Mouse (Mus musculus): ENCODE data around the gene G430095P16Rik.

Gene G430095P16Rik

DNA sequence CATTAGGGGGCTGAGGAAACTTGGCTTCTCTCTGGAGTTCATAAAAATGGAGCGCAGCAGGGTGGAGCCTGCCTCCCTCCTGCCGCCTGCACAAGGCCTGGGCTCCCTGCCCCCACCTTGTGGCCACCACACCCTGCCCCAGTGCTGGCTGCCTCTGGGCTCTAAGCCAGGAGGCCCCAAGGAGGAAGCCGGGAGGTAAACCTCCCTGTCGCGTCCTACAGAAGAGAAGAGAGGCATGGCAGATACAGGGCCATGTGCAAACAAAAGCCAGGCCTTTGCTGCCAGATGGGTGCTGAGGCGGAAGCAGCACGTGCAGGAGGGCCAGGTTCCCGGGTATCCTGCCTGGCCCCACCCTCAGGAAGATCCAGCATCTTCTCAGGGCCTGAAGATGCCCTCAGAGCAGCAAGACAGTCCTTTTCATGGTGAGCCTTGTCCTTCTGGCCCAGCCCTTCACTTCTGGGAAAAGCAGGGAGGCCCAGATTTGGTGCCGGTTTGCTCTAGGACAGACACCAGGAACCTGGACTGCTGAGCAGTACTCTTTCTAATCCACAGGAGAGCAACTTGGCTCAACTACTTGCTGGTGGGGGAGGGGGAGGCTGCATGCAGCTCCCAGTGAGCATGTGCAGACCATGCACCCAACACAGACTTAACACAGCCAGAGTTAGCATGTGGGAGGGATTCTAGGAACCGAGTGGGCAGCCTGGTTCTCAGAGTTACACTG lies at the start of gene G430095P16Rik:
Gene G430095P16Rik (plus strand): TSS at position 158 of the 721 bp plus-strand sequence.
- peak; percentile 61 to 65 for DNase-seq

DNA sequence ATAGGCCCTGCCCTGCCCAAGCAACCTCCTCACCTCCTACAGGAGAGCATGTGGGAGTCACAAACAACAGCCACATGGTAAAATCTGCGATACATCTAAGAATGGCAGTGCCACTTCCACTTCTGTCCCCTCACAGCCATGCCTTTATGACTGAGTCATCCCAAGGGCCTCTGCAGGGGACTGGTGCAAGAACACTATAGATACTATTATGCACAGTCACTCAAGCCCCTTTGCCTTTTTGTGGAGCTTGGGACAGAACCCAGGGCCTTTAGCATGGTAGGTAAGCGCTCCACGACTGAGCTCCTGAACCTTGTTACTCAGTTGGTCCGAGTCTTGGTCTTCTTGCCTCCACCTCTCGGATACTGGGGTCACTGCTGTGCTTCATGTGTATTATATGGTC lies 45.5 kb upstream of the G430095P16Rik start:
- no peak for DNase-seq

DNA sequence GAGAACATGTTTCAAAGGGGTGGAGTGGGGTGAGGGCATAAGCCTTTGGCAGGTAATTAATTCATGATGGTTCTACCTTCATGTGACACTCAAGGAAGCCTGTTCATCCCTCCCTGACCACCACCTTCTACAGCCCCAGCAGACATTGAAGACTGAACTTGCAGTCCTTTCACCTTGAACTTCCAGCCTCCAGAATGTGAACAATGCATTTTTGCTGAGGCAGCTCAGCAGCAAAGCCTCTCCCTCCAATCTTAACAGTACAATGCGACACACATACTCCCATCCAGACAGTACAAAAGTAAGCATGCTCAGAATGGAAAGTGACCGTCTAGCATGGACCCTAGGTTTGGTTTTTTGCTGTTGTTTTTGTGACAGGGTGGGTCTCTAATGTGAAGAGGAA lies 41.3 kb upstream of the G430095P16Rik start:
- no peak for DNase-seq

DNA sequence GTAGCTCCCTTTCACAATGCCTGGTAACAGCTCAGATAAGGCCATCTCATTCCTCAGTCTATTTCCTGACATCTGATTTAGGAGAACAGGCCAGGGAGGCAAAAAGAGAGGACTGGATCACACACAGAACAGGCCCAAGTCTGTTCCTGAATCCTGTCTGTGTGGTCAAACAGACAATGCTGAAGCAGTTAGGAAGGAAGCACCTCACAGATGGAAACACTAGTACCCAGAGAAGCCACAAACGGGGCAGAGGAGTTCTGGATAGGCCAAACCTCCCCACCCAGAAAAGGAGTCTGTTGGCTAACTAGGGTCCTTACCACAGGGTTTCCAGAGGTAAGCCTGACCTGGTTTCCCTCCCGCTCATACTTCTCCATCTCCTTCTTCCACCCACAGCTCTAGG lies 40.5 kb upstream of the G430095P16Rik start:
- DNase-seq, result no peak

DNA sequence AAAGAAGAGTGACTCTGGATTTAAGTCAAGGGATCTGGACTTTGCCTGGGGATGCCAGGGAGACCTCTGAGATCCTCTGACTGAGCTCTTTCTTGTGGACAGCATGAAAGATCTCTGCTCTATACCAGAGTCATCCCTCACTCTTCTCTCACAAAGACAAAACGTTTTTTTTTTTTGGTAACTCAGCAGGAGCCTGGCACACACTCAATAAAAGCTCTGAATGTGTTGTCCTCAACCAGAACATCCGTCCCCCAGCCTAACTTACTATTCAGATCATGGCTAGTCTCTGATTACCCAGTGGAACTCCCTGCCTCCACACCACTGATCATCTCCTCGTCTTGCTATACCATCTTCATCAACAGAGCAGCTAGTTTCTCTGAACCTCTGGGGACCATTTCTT lies 38.3 kb upstream of the G430095P16Rik start:
- no peak for DNase-seq

DNA sequence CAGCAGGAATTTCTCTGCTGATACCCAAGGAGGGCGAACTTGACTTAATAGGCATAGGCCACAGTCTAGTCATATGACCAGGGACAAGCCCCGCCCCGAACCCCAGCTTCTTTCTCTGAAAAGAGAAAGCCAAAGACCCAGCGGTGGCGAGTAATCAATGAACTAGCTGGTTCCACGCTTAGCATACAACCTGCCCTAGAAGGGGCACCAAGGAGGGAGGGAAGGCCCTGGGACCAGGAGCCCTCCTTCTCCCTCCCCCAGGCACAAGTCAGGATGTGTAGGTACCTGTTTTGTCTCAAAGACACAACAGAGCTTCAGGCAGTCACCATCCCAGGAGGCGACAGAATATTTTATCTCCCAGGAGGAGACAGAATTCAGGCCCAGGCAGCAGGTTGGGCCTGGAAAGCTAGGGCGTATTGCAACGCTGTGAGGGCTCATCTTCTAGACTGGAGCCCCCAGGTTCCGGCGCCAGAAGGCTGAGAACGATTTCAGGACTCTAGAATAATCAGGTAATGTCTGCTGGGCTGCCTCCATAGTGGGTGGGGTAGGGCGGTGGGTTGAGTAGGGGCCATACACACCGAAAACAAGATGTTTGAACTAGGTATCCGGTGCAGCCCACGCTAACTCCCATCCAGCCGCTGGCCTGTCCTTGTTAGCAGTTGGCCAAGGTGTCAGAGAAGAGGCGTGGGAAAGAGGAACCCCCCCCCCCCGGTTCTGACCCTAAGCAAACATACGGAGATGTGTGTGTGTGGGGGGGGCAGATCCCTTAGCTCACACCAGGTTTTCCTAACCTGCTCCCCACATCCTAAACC lies 36.4 kb upstream of the G430095P16Rik start, which contains the start of gene Trmt1:
Gene Trmt1 (plus strand): TSS at position 117 of the 812 bp plus-strand sequence.
- DNase-seq, result peak in 1 of 2 experiments; percentile 50

DNA sequence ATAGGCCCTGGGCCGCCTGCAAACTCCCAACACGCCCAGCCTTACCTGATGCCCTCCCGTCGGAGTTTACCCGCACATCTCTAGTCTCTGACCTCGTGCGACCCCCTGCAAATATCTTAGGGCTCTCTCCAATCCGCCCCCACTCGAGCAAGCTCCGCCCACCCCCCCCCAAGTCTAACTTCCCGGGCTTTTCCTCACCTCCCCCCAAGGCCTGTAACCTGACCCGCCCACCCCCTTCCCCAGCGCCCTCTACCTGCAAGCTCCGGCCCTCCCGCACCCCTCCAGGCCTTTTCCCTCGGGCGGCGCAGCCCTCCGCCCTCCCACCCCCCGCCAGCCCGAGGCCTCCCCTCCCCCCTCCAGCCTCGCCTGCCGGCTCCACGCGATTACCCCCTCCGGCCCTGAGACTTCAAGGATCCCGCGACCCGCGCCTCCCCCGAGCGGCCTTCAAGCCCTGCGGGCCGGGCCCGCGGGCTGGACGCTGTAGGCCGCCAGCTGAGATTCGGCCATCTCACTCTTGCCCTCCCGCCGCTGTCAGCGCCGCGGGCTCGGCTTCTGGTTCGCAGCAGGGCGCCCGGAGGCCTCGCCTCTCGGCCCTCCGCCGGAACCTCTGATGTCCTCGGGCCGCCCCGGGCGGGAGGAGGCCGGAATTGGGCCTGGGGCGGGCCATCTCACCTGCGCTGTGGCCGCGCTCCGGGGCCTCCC lies 35.7 kb upstream of the G430095P16Rik start:
- no peak for DNase-seq

DNA sequence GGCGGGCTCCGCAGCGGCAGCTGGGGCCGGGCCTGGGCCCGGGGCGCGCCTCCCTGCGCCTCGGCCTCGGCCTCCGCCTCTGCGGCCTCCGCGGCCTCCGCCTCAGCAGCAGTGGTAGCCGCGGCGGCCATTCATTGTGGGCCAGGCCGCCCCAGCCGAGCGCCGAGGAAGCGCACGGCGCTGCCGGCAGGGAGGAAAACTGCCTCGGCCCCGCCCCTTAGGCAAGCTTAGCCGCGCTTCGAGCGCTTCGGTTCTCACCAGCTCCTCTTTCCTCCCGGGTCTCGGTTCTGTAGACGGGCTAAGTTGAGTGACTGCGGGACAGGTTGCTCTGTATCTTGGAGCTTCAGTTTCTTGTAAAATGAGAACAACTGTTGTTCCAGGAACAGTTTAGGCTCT lies 35.1 kb upstream of the G430095P16Rik start, which contains the start of gene Nacc1:
Gene Nacc1 (minus strand): TSS at position 158 of the 396 bp plus-strand sequence.
- DNase-seq, result peak; percentile 92 to 93

DNA sequence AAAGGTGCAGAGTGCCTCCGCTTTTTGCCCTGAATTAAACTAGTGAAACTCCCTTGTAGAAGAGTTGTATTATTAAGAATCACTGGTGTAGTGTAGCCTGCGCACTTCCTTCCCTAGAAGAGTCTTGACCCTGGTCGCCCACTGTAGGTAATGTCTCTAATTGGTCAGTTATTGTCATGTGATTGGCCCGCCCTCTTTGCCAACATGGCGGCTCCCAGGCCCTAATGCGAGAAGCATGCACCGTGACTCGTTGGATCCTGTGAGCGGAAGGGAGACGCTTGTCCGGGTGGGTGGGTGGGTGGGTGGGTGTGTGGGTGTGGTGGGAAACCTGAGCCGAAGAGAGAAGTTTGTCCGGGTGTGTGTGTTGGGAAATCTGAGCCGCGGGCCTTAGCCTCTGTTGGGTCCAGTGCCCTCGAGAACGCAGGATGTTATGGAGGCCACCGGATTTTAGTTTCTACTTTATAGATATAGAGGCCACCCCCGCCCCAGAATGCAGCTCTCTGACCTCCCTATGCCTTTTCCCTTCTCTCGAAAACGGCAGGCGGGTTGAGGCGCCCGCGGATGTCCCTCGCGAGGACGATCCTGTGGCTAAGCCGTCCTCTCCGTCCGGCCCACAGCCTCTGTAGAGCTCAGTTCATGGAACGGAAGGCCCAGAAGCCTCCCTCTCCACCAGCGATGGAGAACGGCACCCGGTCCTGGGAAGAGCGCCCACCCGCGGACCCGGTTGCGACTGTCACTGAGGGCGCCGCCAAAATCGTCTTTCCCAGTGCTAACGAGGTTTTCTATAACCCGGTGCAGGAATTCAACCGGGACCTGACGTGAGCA lies 33.5 kb upstream of the G430095P16Rik start:
- DNase-seq, result peak; percentile 93 to 95

DNA sequence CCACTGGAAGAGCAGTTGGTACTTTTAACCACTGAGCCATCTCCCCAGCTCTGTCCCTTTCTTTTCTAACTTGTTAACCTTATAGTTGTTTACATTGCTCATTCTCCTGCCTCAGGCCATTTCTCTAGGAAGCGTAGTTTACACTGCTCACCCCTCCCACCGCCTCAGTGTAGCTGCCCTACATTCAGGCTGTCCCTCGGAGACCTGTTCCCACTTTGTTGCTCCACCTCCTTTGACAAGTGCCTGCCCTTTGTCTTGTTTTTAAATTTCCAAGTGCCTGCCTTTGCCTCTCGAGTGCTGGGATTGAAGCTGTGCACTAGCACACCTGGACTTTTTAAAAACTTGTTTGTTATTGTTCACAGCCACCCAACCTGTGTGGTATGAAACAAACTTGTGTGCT lies 29.5 kb upstream of the G430095P16Rik start:
- DNase-seq, result no peak

DNA sequence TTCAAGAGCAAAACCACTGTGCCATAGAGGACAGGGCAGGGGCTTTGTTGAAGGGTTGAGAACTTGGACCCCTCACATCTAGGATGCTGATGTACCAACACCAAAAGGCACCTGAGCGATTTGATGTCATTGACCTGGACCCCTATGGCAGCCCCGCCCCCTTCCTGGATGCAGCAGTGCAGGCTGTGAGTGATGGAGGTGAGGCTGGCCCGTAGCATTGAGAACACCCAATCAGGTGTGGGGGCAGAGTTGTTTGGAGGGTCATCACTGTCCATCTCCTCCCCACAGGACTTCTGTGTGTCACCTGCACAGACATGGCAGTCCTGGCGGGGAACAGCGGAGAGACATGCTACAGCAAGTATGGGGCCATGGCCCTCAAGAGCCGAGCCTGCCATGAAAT lies 27.7 kb upstream of the G430095P16Rik start:
- DNase-seq, result no peak

DNA sequence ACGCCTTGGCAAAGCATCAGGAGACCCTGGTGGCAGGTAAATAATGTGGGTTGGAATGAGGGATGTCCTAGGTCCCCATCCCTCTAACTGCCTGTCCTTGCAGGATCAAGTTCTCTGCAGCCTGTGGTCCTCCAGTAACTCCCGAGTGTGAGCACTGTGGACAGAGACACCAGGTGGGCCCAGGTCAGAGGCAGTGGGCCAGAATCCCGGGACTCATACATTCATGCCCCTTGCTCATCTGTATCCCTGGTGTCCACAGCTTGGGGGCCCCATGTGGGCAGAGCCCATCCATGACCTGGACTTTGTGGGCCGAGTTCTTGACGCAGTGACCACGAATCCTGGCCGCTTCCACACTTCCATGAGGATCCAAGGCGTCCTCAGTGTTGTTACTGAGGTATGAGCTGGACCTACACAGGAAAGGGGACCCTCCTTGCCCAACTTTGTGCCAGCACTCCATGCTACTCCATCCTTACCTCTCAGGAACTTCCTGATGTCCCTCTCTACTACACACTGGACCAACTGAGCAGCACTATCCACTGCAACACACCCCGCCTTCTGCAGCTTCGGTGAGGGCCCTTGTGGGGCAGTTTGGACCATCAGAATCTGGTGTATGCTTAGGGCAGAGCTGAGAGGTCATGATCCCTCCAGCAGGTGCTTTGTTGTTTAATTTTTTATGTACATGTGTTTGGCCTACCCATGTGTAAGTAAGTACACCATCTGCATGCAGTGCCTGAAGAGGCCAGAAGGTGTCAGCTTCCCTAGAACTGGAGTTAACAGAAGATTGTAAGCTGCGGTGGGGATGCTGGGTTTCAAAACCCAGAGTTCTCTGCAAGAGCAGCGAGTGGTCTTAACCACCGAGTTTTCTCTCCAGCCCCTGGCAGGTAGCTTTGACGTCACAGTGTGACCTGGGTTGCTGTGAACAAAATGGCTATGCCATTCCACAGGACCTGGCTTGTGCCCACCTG lies 25.4 kb upstream of the G430095P16Rik start:
- DNase-seq, result peak in 1 of 2 experiments; percentile 53

DNA sequence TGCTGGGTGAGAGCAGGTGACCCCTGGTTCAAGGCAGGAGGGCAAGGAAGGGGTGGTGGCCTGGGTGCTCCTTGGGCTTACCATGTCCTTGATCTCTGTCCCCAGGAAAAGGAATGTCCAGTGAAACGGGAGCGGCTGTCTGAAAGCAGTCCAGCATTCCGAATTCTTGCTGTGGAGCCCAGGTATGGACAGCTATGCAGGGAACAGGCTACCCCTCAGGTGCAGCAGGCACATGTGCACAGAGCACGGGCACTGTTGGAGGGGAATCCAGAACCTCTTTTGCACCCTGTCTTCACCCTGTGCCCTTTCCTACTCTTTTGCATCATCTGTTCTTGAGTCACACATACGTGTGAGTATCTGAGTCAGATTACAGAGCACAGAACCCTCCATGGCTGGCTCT lies 24.5 kb upstream of the G430095P16Rik start:
- no peak for DNase-seq

DNA sequence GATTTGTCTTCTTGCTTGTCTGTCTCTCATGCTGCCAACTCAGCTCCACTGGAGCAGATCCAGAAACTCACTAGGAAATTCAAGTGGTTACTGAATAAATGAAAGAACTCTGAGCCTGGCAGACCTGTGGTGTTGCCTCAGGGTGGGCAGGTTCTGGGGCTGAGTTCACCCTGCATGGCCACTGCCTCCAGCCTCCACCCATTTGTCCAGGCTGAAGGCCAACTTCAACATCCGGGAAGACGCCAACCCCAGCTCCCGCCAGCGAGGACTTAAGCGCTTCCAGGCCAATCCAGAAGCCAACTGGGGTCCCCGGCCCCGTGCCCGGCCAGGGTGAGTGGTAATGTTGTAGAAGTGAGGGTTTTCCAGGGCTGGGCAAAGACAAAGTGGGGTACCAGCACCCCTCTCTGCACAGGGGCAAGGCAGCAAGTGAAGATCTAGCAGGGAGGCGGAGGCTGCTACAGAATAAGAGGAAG lies 23.8 kb upstream of the G430095P16Rik start:
- DNase-seq, result no peak

DNA sequence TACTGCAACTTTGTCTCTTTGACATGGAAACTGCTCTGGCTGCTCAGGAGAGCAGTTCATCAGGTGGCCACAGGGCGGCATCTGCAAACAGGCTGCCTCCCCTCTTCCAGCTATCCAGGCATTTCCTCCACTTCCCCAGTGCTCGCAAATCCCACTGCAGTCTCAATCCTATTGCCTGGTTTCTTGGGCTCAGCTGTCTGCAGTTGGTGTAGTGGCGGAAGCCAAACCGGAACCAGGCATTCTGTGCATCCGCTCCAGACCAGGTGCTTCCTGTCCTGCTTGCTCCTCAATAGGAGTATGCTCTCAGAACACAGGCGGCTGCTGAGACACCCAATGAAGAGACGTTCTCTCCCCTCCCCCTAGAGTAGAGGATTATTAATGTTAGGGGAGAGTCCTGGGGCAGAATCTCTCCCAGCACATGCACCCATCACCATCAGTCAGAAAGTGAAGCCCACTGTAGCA lies 22.9 kb upstream of the G430095P16Rik start:
- peak; percentile 65 for DNase-seq

DNA sequence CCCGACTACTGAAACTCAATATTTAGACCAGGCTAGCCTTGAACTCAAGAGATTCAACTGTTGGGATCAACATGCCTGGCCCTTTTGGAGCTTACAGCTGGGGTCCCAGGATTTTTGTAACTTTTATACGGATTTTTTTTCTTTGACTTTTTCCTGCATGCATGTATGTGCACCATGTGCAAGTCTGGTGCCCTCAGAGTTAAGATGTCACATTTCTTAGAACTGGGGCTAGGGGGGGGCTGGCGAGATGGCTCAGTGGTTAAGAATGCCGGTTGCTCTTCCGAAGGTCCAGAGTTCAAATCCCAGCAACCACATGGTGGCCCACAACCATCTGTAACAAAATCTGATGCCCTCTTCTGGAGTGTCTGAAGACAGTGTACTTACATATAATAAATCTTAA lies 22.3 kb upstream of the G430095P16Rik start:
- no peak for DNase-seq

DNA sequence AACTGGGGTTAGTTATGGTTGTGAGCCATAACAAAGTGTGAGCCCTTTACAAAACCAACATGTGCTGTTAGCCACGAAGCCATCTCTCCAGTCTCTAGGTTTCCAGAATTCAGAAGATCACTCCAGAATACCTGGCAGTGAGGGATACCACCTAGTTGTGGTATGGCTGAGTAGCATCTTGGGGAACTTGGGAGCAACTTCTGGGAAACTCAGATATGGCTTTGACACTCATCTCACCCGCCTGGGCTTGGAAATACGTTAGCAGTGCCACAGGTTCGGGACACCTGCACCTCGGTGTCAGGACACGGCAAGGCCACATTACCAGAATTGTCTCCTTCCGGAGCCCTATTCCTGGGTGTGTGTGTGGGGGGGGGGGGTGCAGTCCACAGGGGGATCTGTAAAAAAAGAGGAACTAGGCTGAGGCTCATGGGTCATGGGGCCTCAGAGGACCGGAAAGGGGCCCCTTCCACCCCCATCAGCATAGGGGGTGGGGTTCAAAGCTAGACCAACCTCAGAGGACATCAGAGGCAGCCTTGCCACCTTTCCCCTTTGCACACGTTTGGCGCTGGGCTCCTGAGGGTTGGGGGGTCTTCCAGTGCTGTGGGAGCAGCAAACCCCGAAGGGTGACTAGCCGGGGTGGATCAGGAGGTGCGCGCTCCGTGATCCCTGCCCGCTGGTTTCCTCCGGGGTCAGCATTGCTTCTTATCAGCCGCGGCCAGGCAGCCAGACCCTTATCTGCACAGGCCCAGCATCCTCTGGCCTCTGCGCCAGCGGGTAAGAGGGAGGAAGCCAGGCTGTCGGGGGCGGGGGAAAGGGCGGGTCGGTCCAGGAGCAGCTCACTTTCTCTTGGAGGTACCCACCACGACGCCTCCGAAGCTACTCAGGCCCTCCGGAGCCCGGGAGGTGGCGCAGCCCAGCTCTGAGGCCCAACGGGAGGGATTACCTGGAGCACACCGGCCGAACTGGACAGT lies 21.6 kb upstream of the G430095P16Rik start, which contains the start of gene Lyl1:
Gene Lyl1 (plus strand): TSS at position 517 of the 971 bp plus-strand sequence.
- no peak for DNase-seq

DNA sequence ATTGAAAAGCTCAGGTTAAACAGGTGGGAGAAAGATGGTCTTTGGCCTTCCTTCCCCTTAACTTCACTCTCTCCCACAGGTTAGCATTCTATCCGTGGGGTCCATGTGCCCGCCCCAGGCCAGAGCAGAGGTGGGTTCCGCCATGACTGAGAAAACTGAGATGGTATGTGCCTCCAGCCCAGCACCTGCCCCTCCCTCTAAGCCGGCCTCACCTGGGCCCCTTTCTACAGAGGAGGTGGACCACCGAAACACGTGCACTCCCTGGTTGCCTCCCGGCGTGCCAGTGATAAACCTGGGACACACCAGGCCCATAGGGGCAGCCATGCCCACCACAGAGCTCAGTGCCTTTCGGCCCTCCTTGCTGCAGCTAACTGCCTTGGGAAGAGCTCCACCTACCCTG lies 20.2 kb upstream of the G430095P16Rik start:
- no peak for DNase-seq

DNA sequence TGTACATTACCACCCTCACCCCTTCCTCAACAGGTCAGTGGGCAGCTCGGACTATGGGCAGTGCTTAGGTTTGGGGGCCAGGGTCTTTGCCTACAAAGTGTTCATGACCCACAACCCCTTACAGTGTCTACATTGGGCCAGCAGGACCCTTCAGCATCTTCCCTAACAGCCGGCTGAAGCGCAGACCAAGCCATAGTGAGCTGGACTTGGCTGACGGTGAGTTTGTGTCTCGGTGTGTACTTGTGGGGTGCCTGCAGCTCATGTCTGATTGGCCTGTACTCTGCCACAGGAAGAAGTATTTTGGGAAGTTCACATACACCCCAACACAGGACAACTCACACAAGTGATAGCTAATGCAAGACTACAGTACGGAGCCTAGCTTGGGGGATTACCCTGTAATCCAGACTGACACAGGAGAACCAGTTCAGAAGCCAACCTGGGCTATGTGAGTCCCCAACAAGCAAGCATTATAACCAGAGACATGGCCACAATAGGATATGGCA lies 19.8 kb upstream of the G430095P16Rik start:
- no peak for DNase-seq
